Mouse (Mus musculus): ENCODE measurements around the gene Prr12.

DNA sequence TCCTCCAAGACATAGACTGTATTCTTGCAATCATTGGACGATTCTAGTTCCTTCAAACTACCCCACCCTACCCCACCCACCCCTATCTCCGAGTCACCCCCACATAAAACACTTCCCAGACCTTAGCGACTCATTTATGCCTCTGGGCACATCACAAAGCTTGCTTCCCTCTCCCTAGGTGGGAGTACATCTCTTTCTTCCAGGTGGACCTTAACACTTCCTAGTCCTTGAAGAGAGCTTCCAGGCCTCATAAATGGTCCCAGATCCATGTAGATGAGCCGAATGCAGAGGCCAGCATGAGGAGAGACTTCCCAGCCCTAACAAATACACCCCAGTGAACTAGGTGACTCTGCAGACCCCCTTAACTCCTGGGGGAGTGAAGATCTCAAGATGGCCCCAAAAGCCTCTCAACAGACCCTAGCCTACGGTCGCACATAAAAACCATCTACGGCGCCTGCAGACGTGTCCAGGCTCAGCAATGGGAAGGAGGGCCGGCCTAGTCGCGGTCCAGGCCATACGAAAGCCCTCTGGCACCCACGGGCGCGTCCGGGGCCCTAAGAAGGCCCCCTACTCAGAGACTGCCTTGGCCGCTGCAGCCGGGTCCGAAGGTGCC lies 37.2 kb downstream of the Prr12 start:
- TF ChIP-seq POLR2A (IDR thresholded peaks at IDR 0.05; ENCODE audit: insufficient read depth, low read depth, low read length) (no peak), EP300 (IDR thresholded peaks at IDR 0.05; ENCODE audit: insufficient read depth, low read depth, low read length) (no peak)

Measured in heart, adult 2 months (tissue).